Mouse (Mus musculus) T-helper 17 cell (primary cell): ENCODE measurements around the gene Hoxa2.

ENCODE experiments used
- in situ Hi-C, 2 experiments: fragments of 300-600 bp; cut with MboI, MseI; formaldehyde crosslinking; loops; 1 replicate in 1 of 2; 2 replicates in 1 of 2; pipeline ENCODE4 v1.15.1; 2025; ENCODE audit warnings: high pct_unique_total_duplicates in 2 of 2

Gene Hoxa2

DNA sequence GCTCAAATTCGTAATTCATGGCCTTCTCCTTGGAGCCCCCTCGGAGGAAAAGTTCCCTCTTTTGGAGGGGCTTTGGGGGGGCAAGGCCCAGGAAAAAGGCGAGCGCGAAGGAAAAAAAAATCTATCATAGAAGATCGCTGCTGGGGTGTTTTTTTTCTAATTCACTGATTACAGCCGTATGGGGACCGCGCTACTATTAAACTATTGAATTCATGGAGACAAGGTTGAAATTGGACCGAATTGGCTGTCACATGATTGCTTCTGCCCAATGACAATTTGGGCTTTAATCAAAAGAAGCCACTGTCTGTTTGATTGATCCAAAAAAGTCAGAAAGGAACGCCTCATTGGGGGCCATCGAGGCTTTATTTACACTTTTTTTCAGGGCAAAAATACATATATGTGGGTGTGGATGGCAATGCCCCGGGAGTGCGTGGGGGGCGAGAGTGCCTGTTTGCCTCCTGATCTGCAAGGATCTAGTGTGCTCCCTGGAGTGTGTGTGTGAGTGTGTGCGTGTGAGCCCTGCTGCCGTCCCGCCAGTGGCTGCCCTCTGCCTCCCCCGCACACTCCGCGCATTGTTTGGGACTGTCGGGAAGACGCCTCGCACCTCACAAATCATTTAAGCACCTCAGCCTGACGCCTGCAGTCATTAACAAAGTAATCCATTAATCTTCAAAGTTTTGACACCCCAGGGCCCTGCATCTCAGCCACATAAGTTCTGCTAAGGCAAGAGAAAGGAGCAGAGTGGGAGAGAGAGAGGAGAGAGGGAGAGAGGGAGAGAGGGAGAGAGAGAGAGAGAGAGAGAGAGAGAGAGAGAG is at the start of gene Hoxa2:
Gene Hoxa2 (minus strand): TSS at position 206 of the 815 bp plus-strand sequence.
- in situ Hi-C loops = no loop called here

DNA sequence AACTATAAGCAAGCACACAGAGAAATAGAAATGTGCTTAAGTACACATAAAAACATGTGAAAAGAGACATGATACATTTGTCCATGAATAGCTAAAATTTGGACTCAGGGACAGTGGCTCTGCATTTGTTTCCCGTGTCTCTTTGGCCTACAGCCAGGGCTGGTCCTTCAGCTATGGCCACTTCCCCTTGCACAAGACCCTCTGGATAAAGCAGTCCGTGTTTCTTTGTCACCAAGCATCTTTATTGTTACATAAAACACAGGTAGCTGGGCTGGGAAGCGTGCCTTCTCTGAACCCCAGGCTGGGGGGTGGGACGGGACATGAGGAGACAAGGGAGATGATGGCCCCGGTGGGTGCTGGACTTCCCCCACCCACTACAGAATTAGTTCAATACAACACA is 49.6 kb upstream of the Hoxa2 start:
- in situ Hi-C loops = loop anchor here in 1 of 2 experiments (10.0 kb wide), 1 partner anchor 209 kb away; no protein-coding TSS in a partner anchor

DNA sequence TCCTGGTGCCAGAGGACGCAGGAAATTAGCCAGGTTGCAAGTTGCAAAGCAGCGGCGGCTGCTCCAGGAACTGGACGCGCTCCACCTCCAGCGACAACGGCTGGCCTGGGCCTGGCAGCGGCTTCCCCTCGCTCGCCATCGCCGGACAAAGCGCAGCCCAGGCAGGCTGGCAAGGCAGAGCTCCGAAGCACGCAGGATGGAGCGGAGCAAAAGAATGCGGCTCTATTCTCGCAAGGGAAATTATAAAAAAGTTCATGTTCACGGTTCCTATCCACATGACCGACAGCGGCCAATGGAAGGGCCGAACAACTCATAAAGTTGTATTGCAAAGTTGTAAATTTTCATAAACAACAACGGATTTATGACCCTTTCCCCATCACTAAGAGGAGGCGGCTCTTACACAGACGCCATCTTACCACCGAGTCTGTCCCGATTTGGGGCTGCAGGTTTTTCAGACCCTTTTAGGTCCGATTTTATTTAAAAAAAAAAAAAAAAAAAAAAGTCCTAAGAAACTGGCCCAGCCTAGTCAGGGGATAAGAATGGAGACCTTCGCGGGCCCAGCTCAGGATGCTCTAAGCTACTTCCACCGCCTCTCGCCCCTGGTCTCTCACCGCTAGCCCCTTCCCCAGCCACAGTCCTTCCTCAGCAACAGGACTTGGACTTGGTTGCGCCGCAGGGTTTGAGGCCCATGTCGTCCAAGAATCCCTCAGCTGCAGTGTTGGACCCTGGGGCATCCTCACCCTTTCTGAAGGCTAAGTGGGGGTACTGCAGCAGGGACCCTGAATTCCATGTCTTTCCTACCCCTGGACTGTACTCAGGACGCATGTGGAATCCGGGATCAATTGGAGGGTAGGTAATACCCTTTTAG is 48.7 kb upstream of the Hoxa2 start, which contains the start of the genes Hoxa3 and Gm28308:
Gene Hoxa3 (minus strand): TSS at position 218 of the 868 bp plus-strand sequence.
Gene Gm28308 (minus strand): TSS at position 221 of the 868 bp plus-strand sequence.
- in situ Hi-C loops = loop anchor here in 1 of 2 experiments (10.0 kb wide), 1 partner anchor 209 kb away; no protein-coding TSS in a partner anchor

DNA sequence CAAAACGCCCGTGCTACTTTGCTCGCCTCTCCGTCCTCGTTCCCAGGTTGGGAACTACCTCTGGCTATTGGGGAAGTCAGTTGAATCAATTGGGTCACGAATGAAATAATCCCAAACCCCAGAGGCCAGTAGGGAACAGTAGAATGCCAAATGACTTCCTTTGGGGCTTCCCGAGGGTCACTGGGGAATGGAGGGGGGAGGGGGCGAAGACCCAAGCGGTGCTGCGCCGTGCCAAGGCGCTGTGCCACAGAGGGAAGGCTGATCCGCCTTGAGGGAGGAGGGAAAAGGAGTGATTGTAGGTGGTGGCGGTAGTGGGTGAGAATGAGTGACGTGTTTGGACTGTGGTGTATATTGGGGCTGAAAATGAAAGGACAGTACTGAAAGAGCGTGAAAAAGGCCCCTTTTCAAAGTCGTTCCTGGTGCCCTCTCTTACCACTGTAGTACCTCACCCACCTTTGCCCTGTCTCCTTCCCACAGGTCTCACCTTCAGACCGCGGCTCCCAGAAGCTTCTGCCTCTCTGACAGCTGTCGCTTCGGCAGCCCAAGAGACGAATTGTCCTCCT is 48.0 kb upstream of the Hoxa2 start:
- in situ Hi-C loops = loop anchor here in 1 of 2 experiments (10.0 kb wide), 1 partner anchor 208 kb away; no protein-coding TSS in a partner anchor

DNA sequence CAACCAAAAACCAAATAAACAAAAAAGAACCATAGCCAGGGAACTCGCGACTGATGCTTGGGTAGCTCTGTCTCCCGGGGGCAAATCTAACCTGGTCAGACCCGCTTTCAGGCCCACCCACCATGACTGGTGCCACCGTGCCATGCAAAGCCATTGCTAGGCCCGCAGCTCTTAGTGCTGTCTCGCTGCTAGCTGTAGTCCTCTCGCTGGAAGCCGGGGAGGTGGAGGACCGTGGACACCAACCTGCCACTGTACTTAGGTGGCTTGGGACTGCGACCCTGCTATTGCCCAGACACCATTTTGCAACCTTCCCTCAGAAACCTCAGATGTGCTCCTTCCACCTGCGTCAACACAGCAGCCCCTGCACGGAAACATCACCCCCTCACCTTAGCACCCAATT is 47.3 kb upstream of the Hoxa2 start:
- in situ Hi-C loops = loop anchor here in 1 of 2 experiments (10.0 kb wide), 1 partner anchor 207 kb away; no protein-coding TSS in a partner anchor

DNA sequence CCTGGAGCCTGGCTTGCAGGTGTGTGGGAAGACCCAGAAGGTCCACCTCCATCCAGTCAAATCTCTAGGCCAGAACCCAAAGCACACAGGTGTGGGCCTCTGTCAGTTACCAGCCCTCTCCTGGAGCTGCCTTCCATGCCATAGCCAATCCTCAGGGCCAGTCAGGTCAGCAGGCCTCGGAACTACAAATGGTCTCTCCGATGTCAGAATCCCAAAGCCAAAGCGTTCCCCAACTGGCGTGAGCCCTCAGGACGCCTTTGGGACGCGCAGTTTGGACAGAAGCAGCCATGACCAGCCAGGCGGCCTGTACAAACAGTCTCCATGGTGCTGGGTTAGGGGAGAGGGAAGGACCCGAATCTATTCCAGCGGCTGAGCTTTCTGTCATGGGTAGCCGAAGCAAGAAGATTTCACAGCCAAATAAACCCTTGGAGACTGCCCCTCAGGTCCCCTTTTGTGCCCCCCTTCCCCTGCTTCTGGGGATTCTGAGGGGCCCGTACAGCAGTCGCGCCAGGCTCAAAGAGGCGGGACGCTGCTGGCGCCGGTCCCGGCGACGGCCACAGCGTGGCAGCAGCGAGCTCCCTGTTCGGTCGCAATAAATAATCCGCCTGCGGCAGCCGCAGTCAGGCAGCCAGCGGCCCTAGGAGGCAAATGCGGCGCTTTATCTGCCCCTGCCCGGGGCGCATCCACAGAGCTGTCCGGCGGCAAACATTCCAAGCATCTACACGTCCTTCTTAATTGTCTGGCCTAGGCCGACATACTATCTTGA is 46.7 kb upstream of the Hoxa2 start:
- in situ Hi-C loops = loop anchor here in 1 of 2 experiments (10.0 kb wide), 1 partner anchor 207 kb away; no protein-coding TSS in a partner anchor

DNA sequence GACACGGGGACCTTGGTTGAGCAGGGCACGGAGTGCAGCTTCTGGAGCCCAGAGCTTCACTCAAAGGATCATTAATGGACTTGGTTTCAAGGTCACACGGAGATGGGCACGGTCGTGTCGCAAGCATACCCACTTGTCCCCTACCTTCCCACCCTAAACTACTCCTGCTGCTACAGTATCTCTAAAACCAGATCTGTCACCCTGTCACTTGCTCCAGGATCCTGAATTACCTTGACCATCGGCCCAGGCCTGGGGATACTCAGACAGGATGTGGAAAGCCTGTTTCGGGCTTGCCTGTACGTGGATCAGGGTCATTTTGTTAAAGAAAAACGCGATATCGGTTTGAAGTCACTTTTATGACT is 45.0 kb upstream of the Hoxa2 start:
- in situ Hi-C loops = loop anchor here in 1 of 2 experiments (10.0 kb wide), 1 partner anchor 205 kb away; no protein-coding TSS in a partner anchor

DNA sequence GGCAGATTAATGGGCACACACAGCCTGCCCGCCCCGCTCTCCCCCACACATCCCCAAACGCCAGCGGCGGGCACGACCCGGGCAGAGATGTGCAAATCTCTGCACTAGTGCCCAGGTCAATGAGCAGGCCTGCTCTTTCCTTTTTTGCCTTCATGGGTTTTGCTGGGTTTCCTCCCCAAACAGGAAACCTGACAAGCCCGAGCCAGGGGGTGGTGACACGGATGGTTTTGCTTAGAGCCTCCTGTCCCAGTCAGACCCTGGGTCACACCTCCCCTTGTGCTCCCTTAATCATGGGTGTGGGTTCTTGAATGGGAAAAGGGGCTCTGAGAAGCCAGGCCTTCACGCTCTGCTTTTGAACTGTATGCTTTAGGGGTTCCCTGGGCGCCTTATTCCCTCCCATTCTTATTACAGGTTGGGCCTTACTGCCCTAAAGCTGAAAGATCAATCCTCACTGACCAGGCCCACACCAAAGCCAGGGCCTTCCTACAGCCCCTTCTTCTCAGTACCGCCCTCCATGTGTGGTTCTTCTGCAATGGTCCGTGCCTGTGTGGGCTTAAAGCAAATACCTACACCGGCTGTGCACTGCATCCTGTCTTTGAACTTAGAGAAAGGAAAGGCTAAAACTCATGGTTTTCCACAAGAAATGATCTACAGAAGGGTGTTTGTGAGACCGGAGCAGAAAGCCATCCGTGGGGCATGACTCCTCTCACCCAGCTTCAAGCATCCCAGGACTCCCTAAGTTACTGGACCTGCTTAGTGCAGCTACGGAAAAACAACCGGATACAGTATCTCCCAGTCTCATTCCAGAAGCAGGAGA is 44.4 kb upstream of the Hoxa2 start:
- in situ Hi-C loops = no loop called here

DNA sequence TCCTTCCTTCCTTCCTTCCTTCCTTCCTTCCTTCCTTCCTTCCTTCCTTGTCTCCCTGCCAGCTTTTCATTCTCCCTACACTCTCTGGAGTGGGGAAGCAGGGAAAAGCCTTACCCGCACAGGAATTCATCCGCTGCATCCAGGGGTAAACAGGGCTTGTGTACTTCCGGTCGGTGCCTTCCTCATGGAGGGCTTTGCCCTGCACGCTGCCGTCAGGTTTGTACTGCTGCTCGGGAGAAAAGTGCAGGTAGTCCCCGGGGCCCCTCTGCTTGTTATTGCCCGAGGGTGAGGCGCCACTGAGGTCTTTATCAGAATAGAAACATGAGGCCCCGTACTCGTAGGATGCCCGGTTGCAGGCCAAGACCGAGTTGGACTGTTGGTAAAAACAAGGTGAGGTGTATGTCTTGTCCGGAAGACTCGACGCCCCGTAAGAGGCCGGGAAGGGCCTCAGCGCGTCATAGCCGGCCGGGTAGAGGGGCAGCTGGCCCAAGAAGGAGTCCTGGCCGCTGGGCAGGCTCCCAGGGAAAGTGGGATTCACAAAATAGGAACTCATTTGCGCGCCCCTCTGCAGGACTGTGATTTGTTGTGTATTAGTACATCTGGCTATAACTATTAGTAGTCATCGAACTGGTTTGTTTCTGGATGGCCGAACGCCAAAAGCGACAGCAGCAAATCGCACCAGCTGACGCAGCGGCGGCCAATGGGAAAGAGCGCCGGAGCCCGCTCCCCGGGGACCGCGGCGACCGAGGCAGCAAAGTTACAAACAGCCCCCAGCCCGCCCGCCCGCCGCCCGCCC is 43.6 kb upstream of the Hoxa2 start, which contains the start of gene Hoxa6:
Gene Hoxa6 (minus strand): TSS at position 651 of the 796 bp plus-strand sequence.
- in situ Hi-C loops = no loop called here

DNA sequence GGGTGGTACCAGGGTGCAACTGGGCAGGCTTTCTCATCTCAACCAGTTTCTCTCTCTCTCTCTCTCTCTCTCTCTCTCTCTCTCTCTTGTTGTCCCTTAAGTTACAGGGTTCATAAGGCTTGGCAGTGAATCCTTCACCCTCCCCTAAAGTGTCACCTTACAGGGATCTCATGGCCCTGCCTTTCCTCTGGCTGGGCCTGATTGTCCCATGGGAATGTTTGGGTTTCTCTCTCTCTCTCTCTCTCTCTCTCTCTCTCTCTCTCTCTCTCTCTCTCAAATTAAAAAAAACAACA is 43.0 kb upstream of the Hoxa2 start:
- in situ Hi-C loops = no loop called here

DNA sequence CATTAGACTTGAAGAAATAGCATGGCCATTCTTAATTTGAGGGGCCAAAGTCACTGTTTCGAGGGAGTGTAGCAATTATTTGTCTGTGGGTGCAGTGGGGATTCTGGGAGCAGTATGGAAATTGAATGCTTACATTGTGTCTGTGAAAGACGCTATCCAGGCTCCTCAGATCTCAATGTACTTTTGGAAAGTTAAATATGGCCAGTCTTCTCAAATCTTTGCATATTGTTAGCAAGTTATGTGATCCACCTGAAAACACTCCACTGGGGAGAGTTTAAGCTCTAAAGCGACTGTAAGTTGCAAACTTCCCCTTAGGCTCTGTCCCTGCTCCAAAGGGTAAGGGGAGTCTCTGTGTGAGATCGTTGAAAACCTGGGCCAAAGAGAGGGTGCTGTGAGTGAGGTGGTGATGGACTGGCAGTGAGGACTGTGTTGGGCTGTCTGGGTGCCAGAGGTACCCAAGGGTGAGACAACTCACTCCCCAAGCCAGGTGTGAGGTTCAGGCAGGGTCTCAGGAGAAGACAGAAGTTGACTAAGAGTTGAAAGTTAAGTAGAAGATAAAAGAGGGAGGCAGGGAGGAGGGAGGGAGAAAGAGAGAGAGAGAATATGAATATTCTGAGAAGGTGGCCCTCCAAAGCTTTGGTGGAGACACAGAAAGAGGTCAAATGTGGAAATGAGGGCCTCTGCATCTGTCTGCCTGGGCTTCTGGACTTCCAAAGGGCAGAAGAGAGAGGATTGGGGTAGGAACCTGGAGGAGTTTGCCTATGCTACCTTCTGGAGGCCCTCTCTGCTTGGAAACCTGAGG is 42.5 kb upstream of the Hoxa2 start:
- in situ Hi-C loops = no loop called here

DNA sequence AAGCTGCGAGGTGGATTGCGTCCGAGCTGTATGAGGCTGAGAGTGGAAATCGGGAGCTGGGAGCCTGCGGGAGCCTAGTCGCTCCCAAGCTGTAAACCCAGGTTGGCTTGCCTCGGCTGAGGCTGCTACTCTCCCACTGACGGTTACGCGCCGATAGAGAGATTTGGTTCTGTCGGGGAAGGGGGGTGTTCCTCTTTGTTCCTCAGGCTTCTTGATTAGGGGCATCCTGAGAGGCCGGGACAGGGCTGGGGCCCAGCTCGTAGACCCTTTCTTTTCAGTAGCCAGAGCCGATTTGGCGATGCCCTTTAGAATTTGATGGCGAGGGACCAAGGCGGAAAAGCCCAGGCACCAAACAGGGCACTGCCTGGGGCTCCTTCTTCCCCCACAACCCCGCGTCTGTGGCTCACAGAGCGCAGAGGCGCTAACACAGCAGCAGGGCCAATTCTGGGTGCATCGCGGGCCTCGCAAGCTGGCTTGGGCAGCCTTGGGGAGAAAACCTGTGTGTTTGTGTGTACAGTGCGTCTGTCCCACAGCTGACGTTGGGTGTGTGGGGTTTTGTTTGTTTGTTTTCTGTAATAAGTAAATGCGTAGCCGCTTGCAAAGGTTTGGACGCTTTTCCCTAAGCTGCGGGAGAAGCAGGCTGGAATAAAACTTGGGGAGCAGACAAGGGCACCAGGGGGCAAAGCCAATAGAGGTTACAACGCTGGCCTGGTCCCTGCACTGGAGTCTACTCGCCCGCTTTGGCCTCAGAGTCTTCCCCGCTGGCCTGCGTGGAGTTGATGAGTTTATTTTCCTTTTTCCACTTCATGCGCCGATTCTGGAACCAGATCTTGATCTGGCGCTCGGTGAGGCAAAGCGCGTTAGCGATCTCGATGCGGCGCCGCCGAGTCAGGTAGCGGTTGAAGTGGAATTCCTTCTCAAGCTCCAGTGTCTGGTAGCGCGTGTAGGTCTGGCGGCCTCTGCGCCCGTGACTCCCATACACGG is 41.3 kb upstream of the Hoxa2 start:
- in situ Hi-C loops = no loop called here

DNA sequence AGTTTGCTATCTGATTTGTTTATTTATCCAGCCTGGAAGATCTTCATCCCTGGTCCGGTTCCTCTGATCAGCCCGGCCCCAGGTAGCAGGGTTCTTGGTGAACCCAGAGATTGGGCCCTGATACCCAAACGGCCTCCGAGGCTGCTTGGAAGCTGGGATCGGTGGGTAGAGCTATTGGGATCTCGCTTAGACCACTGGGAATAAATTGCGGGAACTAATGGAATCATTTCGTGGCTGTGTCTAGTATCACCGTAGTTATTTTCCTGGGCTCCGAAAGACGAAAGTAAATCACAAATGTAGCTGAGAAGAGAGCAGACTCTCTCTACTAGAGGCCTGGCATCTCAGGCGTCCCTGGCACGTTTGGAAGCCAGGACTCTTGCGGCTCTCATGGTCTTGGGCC is 40.6 kb upstream of the Hoxa2 start:
- in situ Hi-C loops = no loop called here

DNA sequence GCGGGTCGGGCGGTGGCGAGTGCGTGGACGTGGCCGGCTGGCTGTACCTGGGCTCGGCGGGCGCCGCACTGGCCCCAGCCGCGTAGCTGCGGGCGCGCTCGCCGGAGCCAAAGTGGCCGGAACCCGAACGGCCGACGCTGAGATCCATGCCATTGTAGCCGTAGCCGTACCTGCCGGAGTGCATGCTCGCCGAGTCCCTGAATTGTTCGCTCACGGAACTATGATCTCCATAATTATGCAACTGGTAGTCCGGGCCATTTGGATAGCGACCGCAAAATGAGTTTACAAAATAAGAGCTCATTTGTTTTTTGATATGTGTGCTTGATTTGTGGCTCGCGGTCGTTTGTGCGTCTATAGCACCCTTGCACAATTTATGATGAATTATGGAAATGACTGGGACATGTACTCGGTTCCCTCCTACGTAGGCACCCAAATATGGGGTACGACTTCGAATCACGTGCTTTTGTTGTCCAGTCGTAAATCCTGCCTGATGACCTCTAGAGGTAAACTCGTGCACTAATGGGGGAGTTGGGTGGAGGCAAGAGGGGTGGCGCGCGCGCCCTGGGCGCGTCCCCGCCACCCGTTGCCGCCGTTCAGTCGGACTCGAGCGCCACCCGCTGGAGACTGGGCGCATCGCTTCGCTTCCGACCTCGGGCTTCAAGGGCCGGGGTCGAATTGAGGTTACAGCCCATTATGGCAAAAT is 39.6 kb upstream of the Hoxa2 start, which contains the start of gene Hoxa5:
Gene Hoxa5 (minus strand): TSS at position 538 of the 703 bp plus-strand sequence.
- in situ Hi-C loops = no loop called here

DNA sequence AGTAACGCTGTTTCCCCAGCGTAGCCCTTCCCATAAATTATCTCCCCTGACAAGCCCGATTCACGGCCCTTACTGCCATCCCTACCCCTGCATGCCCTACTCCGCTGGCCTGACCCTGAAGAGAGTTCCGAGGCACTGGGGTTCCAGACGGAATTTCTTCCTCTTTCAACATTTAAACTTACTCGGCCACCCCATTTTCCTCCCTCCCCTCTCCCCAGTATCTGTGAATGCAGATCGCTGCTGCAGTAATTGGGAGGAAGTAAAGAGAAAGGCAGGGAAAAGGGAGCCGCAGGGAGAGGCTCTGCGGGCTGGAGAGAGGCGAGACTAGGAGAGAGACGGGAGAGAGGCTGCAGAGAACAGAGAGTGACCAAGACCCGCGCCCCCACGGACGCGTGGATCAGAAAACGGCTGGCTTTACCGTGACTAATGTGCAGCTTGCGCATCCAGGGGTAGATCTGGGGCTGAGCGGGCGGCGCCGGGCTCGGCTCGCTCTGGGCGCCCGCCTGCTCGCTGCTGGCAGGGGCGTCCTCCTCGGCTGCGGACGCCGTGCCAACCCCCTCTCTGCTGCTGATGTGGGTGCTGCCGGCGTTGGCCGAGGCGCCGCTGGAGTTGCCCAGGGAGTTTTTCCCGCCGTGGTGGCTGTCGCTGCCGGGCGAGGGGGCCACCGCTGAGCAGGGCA is 38.9 kb upstream of the Hoxa2 start:
- in situ Hi-C loops = no loop called here

DNA sequence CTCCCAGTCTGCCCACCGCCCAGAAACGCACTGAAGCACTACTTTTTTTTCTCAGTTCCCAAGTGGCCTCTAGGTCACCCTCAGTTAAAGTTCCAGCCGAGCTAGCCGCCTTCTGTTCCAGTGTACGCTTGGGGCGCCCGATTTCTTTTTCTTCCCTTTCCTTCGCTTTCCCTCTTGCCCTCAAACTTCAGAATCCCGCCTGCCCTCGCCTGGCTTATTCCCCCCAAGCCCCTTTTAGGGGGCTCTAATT is 38.4 kb upstream of the Hoxa2 start:
- in situ Hi-C loops = no loop called here
